In the genomic region with DNA sequence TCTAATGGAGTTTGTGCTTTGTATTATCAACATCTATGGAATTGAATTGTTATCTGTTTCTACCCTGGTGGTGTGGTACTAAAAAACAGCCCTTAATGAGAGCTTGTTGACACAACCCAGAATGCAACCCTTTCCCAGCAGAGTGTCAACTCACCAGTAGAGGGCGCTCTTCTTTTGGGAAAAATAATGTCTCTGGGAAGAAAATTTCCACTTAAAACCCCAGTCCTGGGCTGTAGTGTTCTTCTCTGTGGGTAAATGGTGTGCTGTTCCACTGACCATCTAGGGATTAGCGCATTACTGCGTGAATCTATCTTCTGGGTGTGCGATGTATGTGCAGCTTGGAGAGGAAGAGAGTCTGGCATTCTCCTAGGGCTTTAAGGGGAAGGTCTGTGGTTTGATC, we compare ENCODE assay signal across 9 mouse cellular contexts.
DNase-seq lines count a peak whose midpoint lies in the region; ATAC-seq and TF ChIP-seq lines count a peak whose summit lies in the region.
"Had no signal": no experiment of that assay in that cellular context is flagged by ENCODE, and none has a peak within 500 bp of the region (broad histone marks: within the 10 kb centered on the region; RNA-seq: fewer than 3 reads in every experiment).

No protein-coding gene starts in this region.

- no peak overlapping the region for H3K4me3 ChIP-seq in forebrain, embryonic 11.5 days (ENCODE audit: low read depth, low read length)
- H3K4me3 ChIP-seq in kidney, adult 2 months (ENCODE audit: insufficient read depth, low read depth, low read length) = no peak overlapping the region
- H3K4me3 ChIP-seq in limb, embryonic 10.5 days = no peak overlapping the region
- H3K4me3 ChIP-seq: myocyte had no signal

- no peaks in the 10 kb centered on the region for H3K9me3 ChIP-seq in forebrain, embryonic 11.5 days (ENCODE audit: control insufficient read depth, low read length)
- no peaks in the 10 kb centered on the region for H3K9me3 ChIP-seq in limb, embryonic 10.5 days (replicated peaks)

- no peaks in the 10 kb centered on the region for H3K36me3 ChIP-seq in forebrain, embryonic 11.5 days (ENCODE audit: control insufficient read depth, insufficient read depth, low read length)
- H3K36me3 ChIP-seq in kidney, adult 2 months (ENCODE audit: control insufficient read depth, insufficient read depth, low read length) = no peaks in the 10 kb centered on the region
- H3K36me3 ChIP-seq in limb, embryonic 10.5 days = no peaks in the 10 kb centered on the region

- H3K27me3 ChIP-seq in forebrain, embryonic 11.5 days (ENCODE audit: control insufficient read depth, insufficient read depth, low read length) = no peaks in the 10 kb centered on the region
- no peaks in the 10 kb centered on the region for H3K27me3 ChIP-seq in kidney, adult 2 months (replicated peaks; ENCODE audit: control insufficient read depth, insufficient read depth, low read length)
- no peaks in the 10 kb centered on the region for H3K27me3 ChIP-seq in limb, embryonic 10.5 days (ENCODE audit: low read depth, poor library complexity, severe bottlenecking)

- no peak overlapping the region for H3K27ac ChIP-seq in forebrain, embryonic 11.5 days (ENCODE audit: low read depth, low read length)
- no peak overlapping the region for H3K27ac ChIP-seq in kidney, adult 2 months (ENCODE audit: insufficient read depth, low read depth, low read length)
- H3K27ac ChIP-seq in limb, embryonic 10.5 days = no peak overlapping the region

- no peak overlapping the region for H3K9ac ChIP-seq in forebrain, embryonic 11.5 days (ENCODE audit: low read length)

- H3K4me1 ChIP-seq in forebrain, embryonic 11.5 days (replicated peaks; ENCODE audit: control insufficient read depth, insufficient read depth, low read length) = no peaks in the 10 kb centered on the region
- H3K4me1 ChIP-seq in kidney, adult 2 months (ENCODE audit: control insufficient read depth, insufficient read depth, low read length) = 0 out of 2 replicates have a peak, but pooled peaks cover 4% of the 10 kb centered on the region
- peaks cover 10% of the 10 kb centered on the region for H3K4me1 ChIP-seq in limb, embryonic 10.5 days

- 45% methylated on average over 4 of the region's 4 CpGs for WGBS in forebrain, embryonic 11.5 days
- WGBS in kidney, adult 2 months = 51% methylated on average over 4 of the region's 4 CpGs
- WGBS in limb, embryonic 10.5 days = 34% methylated on average over 4 of the region's 4 CpGs

- no peak overlapping the region for H3K4me2 ChIP-seq in forebrain, embryonic 11.5 days (ENCODE audit: low read depth, low read length, severe bottlenecking)

- peak; percentile 51 for DNase-seq in testis, postnatal 10 days (ENCODE audit: low spot score)
- DNase-seq in testis, postnatal 14 days (ENCODE audit: low spot score) = no peak
- peak; percentile 78 for DNase-seq in brain, embryonic 14.5 days (ENCODE audit: low read depth)
- DNase-seq in forebrain, embryonic 11.5 days (ENCODE audit: low spot score) = peak; percentile 66
- DNase-seq in kidney, adult 2 months = peak; percentile 70
- DNase-seq in limb, embryonic 10.5 days (ENCODE audit: low spot score) = peak; percentile 43
- DNase-seq in retina, adult 2 months (ENCODE audit: low read depth, low spot score) = peak; percentile 23
- no peak for DNase-seq in urinary bladder, postnatal 10 days (ENCODE audit: low spot score)

- no peak for TF ChIP-seq POLR2A in brain, embryonic 14.5 days (IDR thresholded peaks at IDR 0.05; ENCODE audit: borderline replicate concordance, extremely low read depth, insufficient read depth, insufficient read length, poor library complexity, severe bottlenecking)
- TF ChIP-seq POLR2A in kidney, adult 2 months (IDR thresholded peaks at IDR 0.05; ENCODE audit: low read depth, low read length) = no peak

- peak; percentile 69; the same call in 1 of the 2 replicates for TF ChIP-seq CTCF in brain, embryonic 14.5 days (IDR thresholded peaks at IDR 0.05; ENCODE audit: borderline replicate concordance, extremely low read depth, insufficient read depth, insufficient read length)
- peak; percentile 46 for TF ChIP-seq CTCF in kidney, adult 2 months (conservative IDR thresholded peaks at IDR 0.05; ENCODE audit: insufficient read depth, insufficient read length, low read depth, low read length)

- ATAC-seq in forebrain, embryonic 11.5 days (replicated peaks; ENCODE audit: low FRiP score) = peak; percentile 51; the same call in 1 of the 2 replicates

Comparison
In these comparisons a context has a peak if more than half of its experiments do, and no peak if none do; other contexts are left out.
1. DNase-seq: peak in testis, postnatal 10 days (single experiment), brain, embryonic 14.5 days (single experiment), forebrain, embryonic 11.5 days (single experiment), kidney, adult 2 months (single experiment), limb, embryonic 10.5 days (single experiment) and retina, adult 2 months (single experiment); none in testis, postnatal 14 days (single experiment) and urinary bladder, postnatal 10 days (single experiment).